In the genomic region with DNA sequence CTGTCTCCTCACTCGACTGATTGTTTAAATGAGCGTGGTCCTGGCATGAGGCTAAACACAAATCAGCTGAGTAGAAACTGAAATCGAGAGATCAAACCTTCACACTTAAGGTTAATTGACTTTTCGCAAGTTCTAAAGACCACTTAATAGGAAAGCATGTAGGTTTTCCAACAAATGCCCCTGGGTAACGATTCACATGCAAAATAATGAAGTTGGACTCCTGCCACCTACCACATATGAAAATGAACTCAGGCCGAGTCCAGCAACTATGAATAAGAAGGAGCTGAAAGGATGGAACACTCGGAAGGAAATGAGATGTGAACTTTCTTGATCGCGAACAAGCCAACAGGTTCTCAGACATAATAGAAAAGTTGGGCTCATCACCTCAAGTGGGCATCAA, we compare ENCODE assay signal across 22 mouse cellular contexts.
"Had no signal": no experiment of that assay in that cellular context is flagged by ENCODE, and none has a peak within 500 bp of the region (broad histone marks: within the 10 kb centered on the region; RNA-seq: fewer than 3 reads in every experiment).

No protein-coding gene starts in this region.

- H3K36me3 ChIP-seq: heart, embryonic 10.5 days; heart, embryonic 12.5 days; hindbrain, embryonic 12.5 days; limb, embryonic 10.5 days; limb, embryonic 12.5 days had no signal

- H3K27ac ChIP-seq: heart, embryonic 10.5 days; hindbrain, embryonic 12.5 days; hindbrain, embryonic 14.5 days; layer of hippocampus, adult 2 months; left cerebral cortex, adult 2 months; limb, embryonic 10.5 days; limb, embryonic 12.5 days had no signal

- H3K9me3 ChIP-seq: heart, embryonic 10.5 days; hindbrain, embryonic 12.5 days; limb, embryonic 10.5 days; limb, embryonic 12.5 days had no signal

- DNase-seq: gastrocnemius, postnatal 14 days; gastrocnemius, postnatal 36 days; heart, adult 18-20 months; heart, postnatal 14 days; heart, postnatal 36 days; kidney, adult 11 months; kidney, adult 8-10 months; kidney, postnatal 10 days; kidney, postnatal 25 days; kidney, postnatal 4 days; liver had no signal

- H3K9ac ChIP-seq: heart, embryonic 12.5 days; hindbrain, embryonic 12.5 days; hindbrain, embryonic 14.5 days; limb, embryonic 12.5 days had no signal

- H3K4me3 ChIP-seq: heart, embryonic 10.5 days; heart, embryonic 12.5 days; hindbrain, embryonic 12.5 days; layer of hippocampus, adult 2 months; left cerebral cortex, adult 2 months; limb, embryonic 10.5 days; limb, embryonic 12.5 days had no signal

- ATAC-seq: hindbrain, embryonic 16.5 days; intestine, embryonic 16.5 days had no signal

- H3K4me2 ChIP-seq: heart, embryonic 12.5 days; hindbrain, embryonic 12.5 days; hindbrain, embryonic 14.5 days; limb, embryonic 12.5 days; liver, embryonic 11.5 days had no signal

- H3K4me1 ChIP-seq: heart, embryonic 10.5 days; heart, embryonic 12.5 days; hindbrain, embryonic 12.5 days; limb, embryonic 10.5 days; limb, embryonic 12.5 days had no signal

- H3K27me3 ChIP-seq: heart, embryonic 12.5 days; hindbrain, embryonic 12.5 days; limb, embryonic 12.5 days had no signal
